Mouse (Mus musculus): ENCODE results near the gene Stra8. TPM values are rescaled to one million over a fixed set of nuclear protein-coding genes. Genes with fewer than 3 reads are reported as not detected.

The Stra8 gene
- polyA plus RNA-seq, 1 experiment from 2014 or later, result not detected

DNA sequence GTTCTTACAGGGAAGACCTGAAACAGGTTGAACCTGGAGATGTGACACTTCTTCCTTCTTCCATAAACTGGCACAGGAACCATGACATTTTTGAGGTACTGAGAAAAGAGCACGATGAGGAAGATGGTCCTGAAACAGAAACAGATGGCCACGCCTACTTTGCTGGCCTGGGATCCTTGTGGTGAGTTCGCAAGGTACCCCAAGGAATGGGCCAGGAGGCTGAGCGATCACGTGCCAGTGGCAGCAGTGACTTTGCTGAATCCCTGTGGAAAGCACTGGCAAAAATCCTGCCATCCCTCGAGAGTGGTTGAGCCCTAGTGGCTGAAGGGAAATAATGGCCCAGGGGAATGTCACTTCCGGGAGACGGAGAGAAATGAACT is 35.9 kb downstream of the Stra8 start:
- Histone ChIP-seq H3K9me3 (ENCODE audit: control insufficient read depth, low read length) (no peaks in the 10 kb centered on the region), H3K4me1 (ENCODE audit: control insufficient read depth, insufficient read depth, low read length) (no peaks in the 10 kb centered on the region), H3K36me3 (ENCODE audit: control insufficient read depth, insufficient read depth, low read length) (no peaks in the 10 kb centered on the region), H3K27ac (replicated peaks; ENCODE audit: low read depth, low read length) (no peak overlapping the region), H3K4me2 (ENCODE audit: low read depth, severe bottlenecking) (peak overlapping the region; percentile 20; the same call in 1 of the 2 replicates), H3K27me3 (ENCODE audit: control insufficient read depth, insufficient read depth, low read length) (no peaks in the 10 kb centered on the region), H3K9ac (ENCODE audit: low read length) (no peak overlapping the region), H3K4me3 (ENCODE audit: low read depth, low read length) (no peak overlapping the region)
- 42% methylated on average over 8 of the region's 8 CpGs for WGBS
- DNase-seq (ENCODE audit: low spot score) (no peak), ATAC-seq (ENCODE audit: insufficient number of reproducible peaks, low FRiP score, low TSS enrichment, low read depth) (no peak)

DNA sequence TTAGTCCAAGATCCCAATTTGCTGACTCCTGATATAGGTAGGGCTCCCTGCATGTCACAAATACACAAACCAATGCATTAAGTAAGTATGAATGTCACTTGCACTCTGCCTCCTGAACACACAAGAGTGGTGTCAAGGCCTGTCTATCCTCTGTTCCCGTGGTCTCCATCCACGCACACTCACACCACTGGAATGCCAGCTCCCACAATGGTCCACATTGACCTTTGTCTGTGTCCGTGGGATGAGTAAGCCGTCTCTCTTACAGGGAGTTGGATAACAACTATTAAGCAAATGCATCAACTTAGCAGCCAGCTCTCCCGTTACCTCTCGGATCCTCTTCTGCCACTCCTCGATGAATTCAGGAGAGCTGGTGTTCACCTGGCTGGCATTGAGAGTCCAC is 39.2 kb downstream of the Stra8 start:
- no peak overlapping the region for H3K9ac ChIP-seq (ENCODE audit: low read length)
- no peak for DNase-seq (ENCODE audit: low spot score)
- WGBS, result 92% methylated on average over 7 of the region's 7 CpGs

DNA sequence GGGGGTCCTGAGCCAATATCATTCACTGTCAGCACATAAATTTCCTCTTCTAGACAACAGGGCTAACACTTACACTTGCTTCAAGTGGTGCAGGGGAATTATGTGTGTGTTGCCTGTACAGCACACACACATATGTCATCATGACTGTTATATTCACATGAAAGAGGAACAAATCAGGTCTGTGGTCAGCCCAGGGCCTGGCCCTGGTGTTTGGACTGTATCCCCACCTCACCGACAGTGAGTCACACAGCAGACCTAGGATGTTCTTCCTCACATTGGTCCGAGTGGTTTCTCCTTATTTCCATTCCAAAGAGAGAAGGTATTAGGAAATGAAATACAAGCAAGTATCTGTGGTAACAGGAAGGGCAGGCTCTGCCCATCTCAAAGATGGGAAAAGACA is 44.6 kb downstream of the Stra8 start:
- no peak overlapping the region for H3K9ac ChIP-seq (ENCODE audit: low read length)
- H3K27ac ChIP-seq (replicated peaks; ENCODE audit: low read depth, low read length), result no peak overlapping the region
- H3K4me2 ChIP-seq (ENCODE audit: low read depth, severe bottlenecking), result no peak overlapping the region
- H3K4me1 ChIP-seq (ENCODE audit: control insufficient read depth, insufficient read depth, low read length), result no peaks in the 10 kb centered on the region
- ATAC-seq (ENCODE audit: insufficient number of reproducible peaks, low FRiP score, low TSS enrichment, low read depth), result no peak
- 84% methylated on average over 2 of the region's 2 CpGs for WGBS
- H3K27me3 ChIP-seq (ENCODE audit: control insufficient read depth, insufficient read depth, low read length), result no peaks in the 10 kb centered on the region
- no peaks in the 10 kb centered on the region for H3K36me3 ChIP-seq (ENCODE audit: control insufficient read depth, insufficient read depth, low read length)
- DNase-seq (ENCODE audit: low spot score), result no peak
- no peak overlapping the region for H3K4me3 ChIP-seq (ENCODE audit: low read depth, low read length)
- H3K9me3 ChIP-seq (ENCODE audit: control insufficient read depth, low read length), result no peaks in the 10 kb centered on the region

More for the DNA sequence above, 39.2 kb downstream of the Stra8 start:
- H3K36me3 ChIP-seq (ENCODE audit: control insufficient read depth, insufficient read depth, low read length), result no peaks in the 10 kb centered on the region
- no peak overlapping the region for H3K4me2 ChIP-seq (ENCODE audit: low read depth, severe bottlenecking)
- H3K4me3 ChIP-seq (ENCODE audit: low read depth, low read length), result no peak overlapping the region
- H3K27me3 ChIP-seq (ENCODE audit: control insufficient read depth, insufficient read depth, low read length), result no peaks in the 10 kb centered on the region
- H3K27ac ChIP-seq (replicated peaks; ENCODE audit: low read depth, low read length), result no peak overlapping the region
- no peaks in the 10 kb centered on the region for H3K4me1 ChIP-seq (ENCODE audit: control insufficient read depth, insufficient read depth, low read length)
- H3K9me3 ChIP-seq (ENCODE audit: control insufficient read depth, low read length), result no peaks in the 10 kb centered on the region
- no peak for ATAC-seq (ENCODE audit: insufficient number of reproducible peaks, low FRiP score, low TSS enrichment, low read depth)

DNA sequence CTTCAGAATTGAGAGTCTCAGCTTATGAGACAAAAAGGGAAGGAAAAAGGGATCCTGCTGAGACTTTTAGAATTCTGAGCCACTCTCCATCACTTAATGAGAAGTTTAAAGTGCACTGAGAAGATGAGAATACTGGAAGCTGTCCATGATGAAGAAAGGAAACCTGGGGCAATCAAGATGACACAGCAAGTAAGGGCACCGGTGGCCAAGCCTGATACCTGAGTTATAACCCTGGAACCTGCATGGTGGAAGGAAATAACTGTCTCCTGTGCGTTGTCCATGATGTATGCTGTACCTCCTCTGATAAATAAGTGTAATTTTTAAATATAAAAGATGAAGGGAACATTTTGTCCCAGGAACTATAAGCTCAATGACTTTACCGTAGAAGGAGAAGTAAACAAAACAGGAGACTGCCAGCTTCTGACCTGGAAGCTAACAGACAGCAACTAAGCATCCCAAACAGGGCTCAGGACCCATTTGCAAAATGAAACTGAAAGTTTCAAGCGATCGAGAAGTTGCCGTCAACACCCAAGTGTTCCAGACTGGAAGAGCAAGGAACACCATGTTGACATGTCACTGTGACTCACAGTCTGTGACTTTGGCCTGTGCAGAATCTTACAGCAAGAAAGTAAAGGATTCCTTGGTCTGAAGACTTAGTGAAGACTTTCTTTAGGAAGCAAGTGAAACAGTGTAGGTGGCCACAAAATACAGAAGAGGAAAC is 46.0 kb downstream of the Stra8 start:
- Histone ChIP-seq H3K4me2 (ENCODE audit: low read depth, severe bottlenecking) (no peak overlapping the region), H3K4me1 (ENCODE audit: control insufficient read depth, insufficient read depth, low read length) (peaks cover 1% of the 10 kb centered on the region; the same call in 1 of the 2 replicates), H3K9ac (ENCODE audit: low read length) (no peak overlapping the region), H3K9me3 (ENCODE audit: control insufficient read depth, low read length) (no peaks in the 10 kb centered on the region), H3K4me3 (ENCODE audit: low read depth, low read length) (no peak overlapping the region), H3K27ac (replicated peaks; ENCODE audit: low read depth, low read length) (no peak overlapping the region), H3K36me3 (ENCODE audit: control insufficient read depth, insufficient read depth, low read length) (no peaks in the 10 kb centered on the region), H3K27me3 (ENCODE audit: control insufficient read depth, insufficient read depth, low read length) (no peaks in the 10 kb centered on the region)
- 90% methylated on average over 6 of the region's 6 CpGs for WGBS
- ATAC-seq (ENCODE audit: insufficient number of reproducible peaks, low FRiP score, low TSS enrichment, low read depth) (no peak), DNase-seq (ENCODE audit: low spot score) (no peak)

DNA sequence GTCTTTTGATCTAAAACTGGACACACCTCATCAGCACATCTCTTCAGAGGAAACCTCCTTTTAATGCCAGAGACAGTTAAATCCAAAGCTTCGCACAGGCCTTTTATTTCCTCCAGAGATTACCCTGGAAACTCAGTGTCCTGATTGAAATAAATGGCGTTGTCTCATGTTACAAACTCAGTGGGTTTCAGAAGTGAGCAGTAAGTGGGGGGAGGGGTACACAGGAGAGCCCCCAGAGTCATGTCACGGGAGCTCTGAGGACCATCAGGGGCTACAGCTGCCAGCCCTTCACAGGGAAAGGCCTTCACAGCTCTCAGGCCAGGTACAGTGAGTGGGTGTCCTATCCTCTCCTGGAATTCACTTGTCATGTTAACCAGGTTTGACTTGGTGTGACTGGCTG is 51.2 kb downstream of the Stra8 start:
- no peaks in the 10 kb centered on the region for H3K9me3 ChIP-seq (ENCODE audit: control insufficient read depth, low read length)
- no peak overlapping the region for H3K27ac ChIP-seq (replicated peaks; ENCODE audit: low read depth, low read length)
- H3K4me2 ChIP-seq (ENCODE audit: low read depth, severe bottlenecking), result no peak overlapping the region
- WGBS, result 9% methylated on average over 3 of the region's 3 CpGs
- ATAC-seq (ENCODE audit: insufficient number of reproducible peaks, low FRiP score, low TSS enrichment, low read depth) (no peak), DNase-seq (ENCODE audit: low spot score) (no peak)
- no peak overlapping the region for H3K9ac ChIP-seq (ENCODE audit: low read length)
- H3K4me1 ChIP-seq (ENCODE audit: control insufficient read depth, insufficient read depth, low read length), result peaks cover 7% of the 10 kb centered on the region; the same call in 1 of the 2 replicates
- H3K4me3 ChIP-seq (ENCODE audit: low read depth, low read length), result no peak overlapping the region
- no peaks in the 10 kb centered on the region for H3K27me3 ChIP-seq (ENCODE audit: control insufficient read depth, insufficient read depth, low read length)
- H3K36me3 ChIP-seq (ENCODE audit: control insufficient read depth, insufficient read depth, low read length), result no peaks in the 10 kb centered on the region

DNA sequence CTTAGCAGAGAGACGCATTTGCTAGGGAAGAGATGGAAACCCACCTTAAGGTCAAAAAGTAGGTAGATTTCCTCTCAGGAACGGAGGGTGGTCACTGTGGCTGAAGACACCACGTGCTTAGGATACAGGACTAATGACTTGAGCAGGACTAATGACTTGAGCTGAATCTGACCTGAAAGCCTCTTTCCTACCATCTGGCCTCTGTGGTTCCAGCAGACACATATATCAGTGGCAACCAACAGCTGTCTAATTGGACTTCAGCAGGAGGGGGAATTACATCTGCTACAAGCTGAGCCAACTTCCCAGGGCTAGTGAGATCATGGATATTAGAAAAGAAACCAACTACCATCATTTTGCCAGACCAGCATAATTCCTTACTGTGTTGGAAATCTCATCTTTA is 59.3 kb downstream of the Stra8 start:
- Histone ChIP-seq H3K27ac (replicated peaks; ENCODE audit: low read depth, low read length) (no peak overlapping the region), H3K4me3 (ENCODE audit: low read depth, low read length) (no peak overlapping the region), H3K9me3 (ENCODE audit: control insufficient read depth, low read length) (no peaks in the 10 kb centered on the region), H3K27me3 (ENCODE audit: control insufficient read depth, insufficient read depth, low read length) (no peaks in the 10 kb centered on the region), H3K36me3 (ENCODE audit: control insufficient read depth, insufficient read depth, low read length) (no peaks in the 10 kb centered on the region), H3K4me1 (ENCODE audit: control insufficient read depth, insufficient read depth, low read length) (no peaks in the 10 kb centered on the region), H3K9ac (ENCODE audit: low read length) (no peak overlapping the region), H3K4me2 (ENCODE audit: low read depth, severe bottlenecking) (no peak overlapping the region)
- ATAC-seq (ENCODE audit: insufficient number of reproducible peaks, low FRiP score, low TSS enrichment, low read depth), result no peak
- 66% methylated on average over 3 of the region's 3 CpGs for WGBS
- no peak for DNase-seq (ENCODE audit: low spot score)

DNA sequence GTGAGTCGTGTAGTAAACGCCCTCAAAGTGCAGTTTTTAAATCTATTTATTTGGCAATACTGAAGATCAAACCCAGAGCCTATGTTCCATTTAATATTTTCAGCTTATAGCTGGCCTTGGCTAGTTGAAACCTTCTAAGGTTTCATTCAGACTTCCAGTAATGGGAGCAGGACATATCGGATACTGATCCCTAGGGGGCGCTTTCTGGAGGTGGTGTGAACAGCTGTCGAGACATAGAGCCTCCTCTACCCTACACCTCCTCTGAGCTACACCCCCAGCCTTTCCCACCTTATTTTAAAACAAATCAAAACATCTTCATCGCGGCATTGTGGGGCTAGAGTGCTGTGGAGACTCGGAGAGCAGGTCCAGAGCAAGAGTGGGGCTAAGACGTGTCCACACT is 60.7 kb downstream of the Stra8 start:
- H3K9me3 ChIP-seq (ENCODE audit: control insufficient read depth, low read length), result no peaks in the 10 kb centered on the region
- no peak for DNase-seq (ENCODE audit: low spot score)
- no peak for ATAC-seq (ENCODE audit: insufficient number of reproducible peaks, low FRiP score, low TSS enrichment, low read depth)
- H3K4me3 ChIP-seq (ENCODE audit: low read depth, low read length), result no peak overlapping the region
- 66% methylated on average over 9 of the region's 9 CpGs for WGBS
- H3K36me3 ChIP-seq (ENCODE audit: control insufficient read depth, insufficient read depth, low read length), result no peaks in the 10 kb centered on the region
- no peak overlapping the region for H3K4me2 ChIP-seq (ENCODE audit: low read depth, severe bottlenecking)
- no peak overlapping the region for H3K9ac ChIP-seq (ENCODE audit: low read length)
- no peaks in the 10 kb centered on the region for H3K27me3 ChIP-seq (ENCODE audit: control insufficient read depth, insufficient read depth, low read length)
- no peaks in the 10 kb centered on the region for H3K4me1 ChIP-seq (ENCODE audit: control insufficient read depth, insufficient read depth, low read length)
- H3K27ac ChIP-seq (replicated peaks; ENCODE audit: low read depth, low read length), result no peak overlapping the region

DNA sequence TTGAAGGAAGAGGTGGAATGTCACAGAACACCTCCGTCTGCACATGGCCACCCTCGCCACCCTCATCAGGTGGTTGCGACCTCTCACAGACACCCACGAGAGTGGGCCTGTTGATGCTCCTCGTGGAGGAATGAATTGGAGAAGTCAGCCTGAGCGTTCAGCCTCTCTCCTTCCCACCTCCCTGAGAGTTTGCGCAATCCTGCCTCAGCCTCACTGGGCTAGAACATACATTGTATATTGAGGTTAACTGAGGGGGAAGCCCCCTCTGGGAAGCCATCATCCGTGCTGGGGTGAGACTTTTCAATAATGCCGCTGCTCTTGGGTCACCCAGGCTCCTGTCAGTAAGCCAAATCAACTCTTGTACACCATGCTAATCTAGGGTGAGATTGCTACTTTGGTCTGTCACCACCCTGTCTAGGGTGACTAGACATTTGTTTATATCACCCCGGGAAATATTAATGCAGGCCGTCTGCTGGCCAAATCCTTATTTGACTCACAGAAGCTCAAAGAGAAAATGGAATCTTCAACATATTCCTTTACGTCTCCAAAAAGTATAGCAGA is 67.2 kb downstream of the Stra8 start:
- Histone ChIP-seq H3K36me3 (ENCODE audit: control insufficient read depth, insufficient read depth, low read length) (no peaks in the 10 kb centered on the region), H3K4me1 (ENCODE audit: control insufficient read depth, insufficient read depth, low read length) (peaks cover 11% of the 10 kb centered on the region), H3K9me3 (ENCODE audit: control insufficient read depth, low read length) (no peaks in the 10 kb centered on the region), H3K4me2 (ENCODE audit: low read depth, severe bottlenecking) (no peak overlapping the region), H3K9ac (ENCODE audit: low read length) (no peak overlapping the region), H3K4me3 (ENCODE audit: low read depth, low read length) (no peak overlapping the region), H3K27ac (replicated peaks; ENCODE audit: low read depth, low read length) (no peak overlapping the region), H3K27me3 (ENCODE audit: control insufficient read depth, insufficient read depth, low read length) (no peaks in the 10 kb centered on the region)
- DNase-seq (ENCODE audit: low spot score) (no peak), ATAC-seq (ENCODE audit: insufficient number of reproducible peaks, low FRiP score, low TSS enrichment, low read depth) (no peak)
- 87% methylated on average over 12 of the region's 12 CpGs for WGBS
